Comparison of ENCODE assay signal across 29 mouse cellular contexts in genomic region chr11:68489236-68489635, GRCm38 (mm10). TPM values are rescaled to one million over a fixed set of nuclear protein-coding genes. Genes with fewer than 3 reads are reported as not detected.
DNase-seq lines count a peak whose midpoint lies in the region; ATAC-seq lines count a peak whose summit lies in the region.
"Had no signal": no experiment of that assay in that cellular context is flagged by ENCODE, and none has a peak within 500 bp of the region (broad histone marks: within the 10 kb centered on the region; RNA-seq: fewer than 3 reads in every experiment).

No protein-coding gene starts in this region.

- no peak overlapping the region for H3K4me3 ChIP-seq in forebrain, embryonic 14.5 days (ENCODE audit: low read depth, low read length)
- H3K4me3 ChIP-seq: forebrain, embryonic 10.5 days; forebrain, embryonic 13.5 days; gastrocnemius, adult 2 months; heart, embryonic 12.5 days; heart, embryonic 15.5 days; hindbrain, embryonic 12.5 days; intestine, embryonic 15.5 days had no signal

- H3K27ac ChIP-seq in forebrain, embryonic 14.5 days (ENCODE audit: low read depth, low read length) = no peak overlapping the region
- H3K27ac ChIP-seq: forebrain, embryonic 10.5 days; forebrain, embryonic 13.5 days; gastrocnemius, adult 2 months; hindbrain, embryonic 12.5 days; intestine, embryonic 15.5 days had no signal

- H3K4me2 ChIP-seq in forebrain, embryonic 14.5 days (ENCODE audit: low read length) = no peak overlapping the region
- H3K4me2 ChIP-seq: forebrain, embryonic 13.5 days; heart, embryonic 12.5 days; heart, embryonic 15.5 days; hindbrain, embryonic 12.5 days; intestine, embryonic 15.5 days had no signal

- H3K9me3 ChIP-seq in forebrain, embryonic 14.5 days (replicated peaks; ENCODE audit: control insufficient read depth, low read length) = no peaks in the 10 kb centered on the region
- H3K9me3 ChIP-seq: forebrain, embryonic 10.5 days; forebrain, embryonic 13.5 days; heart, embryonic 12.5 days; heart, embryonic 15.5 days; hindbrain, embryonic 12.5 days; intestine, embryonic 15.5 days had no signal

- 34% methylated on average over 2 of the region's 2 CpGs for WGBS in forebrain, embryonic 14.5 days

- no peak overlapping the region for H3K9ac ChIP-seq in forebrain, embryonic 14.5 days (ENCODE audit: low read length)
- H3K9ac ChIP-seq: forebrain, embryonic 13.5 days; forebrain, postnatal 0 days; heart, embryonic 12.5 days; heart, embryonic 15.5 days; hindbrain, embryonic 12.5 days; intestine, embryonic 15.5 days had no signal

- H3K36me3 ChIP-seq in forebrain, embryonic 14.5 days (ENCODE audit: control insufficient read depth, insufficient read depth, low read length) = no peaks in the 10 kb centered on the region
- H3K36me3 ChIP-seq: forebrain, embryonic 10.5 days; heart, embryonic 12.5 days; heart, embryonic 15.5 days; hindbrain, embryonic 12.5 days; intestine, embryonic 15.5 days had no signal

- intact Hi-C loops in heart, postnatal 14 days (cut with DNase I) = loop anchor here (5.0 kb wide), 3 partner anchors 33 to 383 kb away; partner anchors contain the start of gene Ndel1

- no peaks in the 10 kb centered on the region for H3K4me1 ChIP-seq in forebrain, embryonic 14.5 days (ENCODE audit: control insufficient read depth, insufficient read depth, low read length)
- H3K4me1 ChIP-seq: forebrain, embryonic 13.5 days; intestine, embryonic 15.5 days had no signal

- no peak for ATAC-seq in forebrain, embryonic 14.5 days
- ATAC-seq: CD4-positive, CD25-positive, alpha-beta regulatory T cell, adult 4 months; forebrain, embryonic 13.5 days; forebrain, postnatal 0 days; hindbrain, embryonic 16.5 days; intestine, embryonic 15.5 days had no signal

- no peaks in the 10 kb centered on the region for H3K27me3 ChIP-seq in forebrain, embryonic 14.5 days (replicated peaks; ENCODE audit: control insufficient read depth, insufficient read depth, low read length)
- H3K27me3 ChIP-seq: forebrain, embryonic 13.5 days; heart, embryonic 15.5 days; hindbrain, embryonic 12.5 days; intestine, embryonic 15.5 days had no signal

- peak; percentile 50 for DNase-seq in heart, adult 11 months
- no peak for DNase-seq in heart, postnatal 14 days
- DNase-seq in right cerebral cortex, postnatal 14 days = peak; percentile 1
- no peak for DNase-seq in right cerebral cortex, postnatal 4 days
- DNase-seq in ZHBTc4 (ENCODE audit: low read depth, low spot score) = peak; percentile 71
- DNase-seq in forebrain, embryonic 14.5 days (ENCODE audit: low spot score) = no peak
- DNase-seq in cerebellum, adult 11 months = no peak
- DNase-seq: adrenal gland, adult 2 months; adrenal gland, postnatal 25 days; cerebellum, adult 2 months; cerebellum, adult 9-11 months; cerebellum, postnatal 25 days; forebrain, postnatal 0 days; gastrocnemius, adult 2 months; gastrocnemius, postnatal 14 days; heart, adult 18-20 months; heart, postnatal 10 days; heart, postnatal 4 days; kidney, adult 11 months; kidney, adult 9 months had no signal

RNA-seq across cellular contexts. Expression of gene Pik3r6, which starts 13.6 kb away (rescaled TPM):
- 1 to 10 TPM; 8.7 to 9.2 TPM for total RNA-seq in heart, postnatal 14 days (2021)
- polyA plus RNA-seq in forebrain, embryonic 14.5 days (2014; fragmentation: Nextera tagmentation; extraction: Ambion mirVana) = 1.3 and 1.4 TPM in 2 replicates
- polyA plus RNA-seq: C2C12; CD4-positive, CD25-positive, alpha-beta regulatory T cell, adult 4 months had no signal

RNA-seq across cellular contexts. Expression of gene Pik3r5, which starts 57.3 kb away (rescaled TPM):
- total RNA-seq in heart, postnatal 14 days (2021) = 1 to 10 TPM; 1.0 to 1.8 TPM
- polyA plus RNA-seq in forebrain, embryonic 14.5 days (2014; fragmentation: Nextera tagmentation; extraction: Ambion mirVana) = 0.11 and 0.20 TPM in 2 replicates

Comparison
In these comparisons a context has a peak if more than half of its experiments do, and no peak if none do; other contexts are left out.
1. DNase-seq: peak in heart, adult 11 months (single experiment), right cerebral cortex, postnatal 14 days (single experiment) and ZHBTc4 (single experiment); none in heart, postnatal 14 days (0 of 2), right cerebral cortex, postnatal 4 days (single experiment), forebrain, embryonic 14.5 days (single experiment) and cerebellum, adult 11 months (single experiment).